Mouse (Mus musculus) midbrain, embryonic 14.5 days (tissue): Measurements from ENCODE around the gene Mpp2. TPM values are rescaled to one million over a fixed set of nuclear protein-coding genes. Genes with fewer than 3 reads are reported as not detected.

ENCODE experiments used
- ATAC-seq: fragments of 200-750 bp; cut with Nextera tagmentation; 2 replicates; pipeline ENCODE4 v1.8.0; 2017; ENCODE audit warnings: moderate number of reproducible peaks, moderate library complexity; ENCODE audit not compliant: low FRiP score, low TSS enrichment
- DNase-seq: peaks from one replicate; pipeline ENCODE4 v3.0.0-alpha.2; 2015
- H3K27ac ChIP-seq: fragments of 300-500 bp; sonication (generic); replicated peaks from 2 replicates; pipeline ENCODE4 v1.5.1; 2014; ENCODE audit warnings: mild to moderate bottlenecking, low read depth, low read length, moderate library complexity
- H3K27me3 ChIP-seq: fragments of 300-500 bp; sonication (generic); 2 replicates; pipeline ENCODE4 v1.6.1; 2014; ENCODE audit warnings: low read length, control low read depth, mixed read lengths; ENCODE audit not compliant: control insufficient read depth, insufficient read depth
- H3K36me3 ChIP-seq: fragments of 300-500 bp; sonication (generic); 2 replicates; pipeline ENCODE4 v1.6.1; 2014; ENCODE audit warnings: low read length, control low read depth; ENCODE audit not compliant: control insufficient read depth, insufficient read depth
- H3K4me1 ChIP-seq: fragments of 300-500 bp; sonication (generic); 2 replicates; pipeline ENCODE4 v1.6.1; 2014; ENCODE audit warnings: mild to moderate bottlenecking, antibody characterized with exemption, low read length, control low read depth; ENCODE audit not compliant: control insufficient read depth, insufficient read depth
- H3K4me2 ChIP-seq: fragments of 300-500 bp; sonication (generic); 2 replicates; pipeline ENCODE4 v1.6.1; 2014; ENCODE audit warnings: mild to moderate bottlenecking, low read length, moderate library complexity
- H3K4me3 ChIP-seq: fragments of 300-500 bp; sonication (generic); replicated peaks from 2 replicates; pipeline ENCODE4 v1.5.1; 2014; ENCODE audit warnings: low read depth, low read length
- H3K9ac ChIP-seq: fragments of 300-500 bp; sonication (generic); replicated peaks from 2 replicates; pipeline ENCODE4 v1.6.1; 2014; ENCODE audit warnings: mild to moderate bottlenecking, low read length, moderate library complexity
- H3K9me3 ChIP-seq: fragments of 300-500 bp; sonication (generic); 2 replicates; pipeline ENCODE4 v1.6.1; 2016; ENCODE audit warnings: low read length, control low read depth, mixed read lengths; ENCODE audit not compliant: control insufficient read depth
- WGBS: fragments of 180-500 bp; shearing (Covaris S2); extraction: QIAGEN DNeasy Blood & Tissue Kit; methylation state at CpG from one replicate; pipeline ENCODE4 v1.1.7; 2014; 5-methylcytosine and 5-hydroxymethylcytosine counted together
- polyA plus RNA-seq: library from polyadenylated mRNA; unstranded; fragments of >200 nt; fragmentation: Nextera tagmentation; extraction: Ambion mirVana; gene quantifications from 2 replicates; pipeline ENCODE4 v1.2.1, GENCODE M21; 2014

Mpp2 gene
- polyA plus RNA-seq, 1 experiment from 2014 or later: 22.5 TPM

DNA sequence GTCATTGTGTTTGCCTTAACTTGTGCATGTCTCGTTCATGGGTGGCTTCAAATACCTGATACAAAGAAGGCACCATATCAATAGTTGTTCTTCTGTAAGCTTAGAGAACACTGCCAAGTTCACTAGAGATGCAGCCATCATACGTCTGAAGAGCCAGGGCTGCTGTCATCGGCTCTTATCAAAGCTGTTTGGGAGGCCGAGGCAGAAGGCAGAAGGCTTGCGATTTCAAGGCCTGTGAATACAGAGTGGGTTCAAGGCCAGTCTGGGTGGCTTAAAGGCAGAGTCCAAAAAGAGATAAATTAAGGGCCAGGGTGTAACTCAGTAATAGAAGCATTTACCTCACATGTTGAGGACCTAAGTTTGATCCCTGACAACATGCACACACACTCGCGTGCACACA lies 52.0 kb downstream of the Mpp2 start:
- Histone ChIP-seq H3K27ac (no peak overlapping the region), H3K9me3 (no peaks in the 10 kb centered on the region), H3K9ac (no peak overlapping the region), H3K36me3 (no peaks in the 10 kb centered on the region), H3K4me1 (no peaks in the 10 kb centered on the region), H3K4me3 (no peak overlapping the region), H3K27me3 (no peaks in the 10 kb centered on the region), H3K4me2 (no peak overlapping the region)
- no peak for ATAC-seq
- DNase-seq: no peak
- 85% methylated on average over 7 of the region's 7 CpGs for WGBS

DNA sequence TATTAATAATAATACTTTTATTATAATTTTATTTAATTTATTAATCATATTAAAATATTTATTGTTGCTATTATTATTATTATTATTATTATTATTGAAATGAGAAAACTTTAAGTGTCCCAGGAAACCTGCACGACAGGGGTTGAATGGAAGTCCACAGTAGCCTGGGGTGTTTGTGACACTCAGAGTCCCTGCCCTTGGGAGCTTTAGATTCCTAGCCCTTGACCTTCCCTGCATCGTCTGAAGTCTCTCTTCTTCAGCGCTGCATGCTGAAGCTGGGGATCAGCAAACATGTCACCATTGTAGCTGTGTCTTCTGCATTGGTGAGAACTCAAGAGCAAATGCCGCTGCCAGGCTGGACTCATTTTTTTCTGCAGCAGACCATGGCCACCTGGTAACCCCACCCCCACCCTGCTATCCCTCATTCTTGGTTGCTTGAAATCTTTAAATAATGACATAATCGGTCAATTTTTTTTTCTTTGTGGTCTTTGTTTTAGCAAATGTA lies 52.8 kb downstream of the Mpp2 start:
- Histone ChIP-seq H3K4me3 (no peak overlapping the region), H3K27ac (no peak overlapping the region), H3K4me1 (no peaks in the 10 kb centered on the region), H3K9ac (no peak overlapping the region), H3K36me3 (no peaks in the 10 kb centered on the region), H3K4me2 (no peak overlapping the region), H3K27me3 (no peaks in the 10 kb centered on the region), H3K9me3 (no peaks in the 10 kb centered on the region)
- no peak for ATAC-seq
- WGBS: 73% methylated on average over 5 of the region's 5 CpGs
- no peak for DNase-seq

DNA sequence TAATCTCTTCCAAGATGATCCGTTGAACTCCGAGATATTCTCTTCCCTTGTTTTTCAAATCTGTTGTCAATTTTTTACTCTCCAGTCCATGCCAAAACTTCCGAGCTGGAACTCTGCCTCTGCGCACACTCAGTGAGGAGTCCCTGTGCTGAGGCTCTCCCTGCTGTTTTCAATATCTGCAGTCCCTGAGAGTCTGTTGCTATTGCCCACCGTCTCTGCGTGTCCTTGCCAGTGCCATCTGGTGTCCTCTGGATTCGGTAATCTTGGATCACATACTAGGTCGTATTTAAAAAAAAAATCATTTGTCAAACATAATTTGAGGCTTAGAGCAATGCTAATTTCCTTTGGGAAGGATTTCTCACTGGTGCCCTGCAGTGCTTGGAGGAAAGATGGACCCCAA lies 53.4 kb downstream of the Mpp2 start:
- no peak overlapping the region for H3K4me3 ChIP-seq
- no peaks in the 10 kb centered on the region for H3K36me3 ChIP-seq
- H3K27ac ChIP-seq: no peak overlapping the region
- H3K9me3 ChIP-seq: no peaks in the 10 kb centered on the region
- DNase-seq: no peak
- no peak for ATAC-seq
- no peaks in the 10 kb centered on the region for H3K27me3 ChIP-seq
- WGBS: 66% methylated on average over 8 of the region's 8 CpGs
- peaks cover 2% of the 10 kb centered on the region; the same call in 1 of the 2 replicates for H3K4me1 ChIP-seq
- H3K9ac ChIP-seq: no peak overlapping the region
- H3K4me2 ChIP-seq: no peak overlapping the region

DNA sequence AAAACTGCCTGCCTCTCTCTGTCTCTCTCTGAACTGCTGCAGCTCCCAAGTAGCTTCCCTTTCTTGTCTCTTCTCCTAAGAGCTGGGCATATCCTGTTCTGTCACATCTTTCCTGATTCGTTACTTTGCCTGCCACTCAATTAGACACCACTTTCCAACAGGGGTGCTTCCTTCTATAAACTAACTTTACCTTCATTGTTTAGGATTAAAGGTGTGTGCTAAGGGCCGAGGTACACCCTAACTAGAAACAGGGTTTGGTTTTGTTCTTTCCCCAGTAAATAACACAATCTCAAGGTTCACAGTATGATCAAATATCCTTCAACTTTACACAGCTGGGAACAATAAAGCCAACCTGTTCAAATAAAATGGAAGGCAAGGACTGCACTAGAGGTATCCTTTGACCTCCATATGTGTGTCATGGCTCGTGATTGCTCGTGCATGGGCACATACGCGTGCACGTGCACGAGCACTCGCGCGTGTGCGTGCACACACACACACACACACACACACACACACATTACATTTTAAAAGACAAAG lies 55.2 kb downstream of the Mpp2 start:
- H3K27ac ChIP-seq: no peak overlapping the region
- H3K9ac ChIP-seq: no peak overlapping the region
- no peak for ATAC-seq
- H3K9me3 ChIP-seq: no peaks in the 10 kb centered on the region
- H3K4me2 ChIP-seq: no peak overlapping the region
- H3K4me3 ChIP-seq: no peak overlapping the region
- H3K27me3 ChIP-seq: no peaks in the 10 kb centered on the region
- H3K36me3 ChIP-seq: no peaks in the 10 kb centered on the region
- 92% methylated on average over 12 of the region's 12 CpGs for WGBS
- DNase-seq: no peak
- H3K4me1 ChIP-seq: peaks cover 6% of the 10 kb centered on the region; the same call in 1 of the 2 replicates

DNA sequence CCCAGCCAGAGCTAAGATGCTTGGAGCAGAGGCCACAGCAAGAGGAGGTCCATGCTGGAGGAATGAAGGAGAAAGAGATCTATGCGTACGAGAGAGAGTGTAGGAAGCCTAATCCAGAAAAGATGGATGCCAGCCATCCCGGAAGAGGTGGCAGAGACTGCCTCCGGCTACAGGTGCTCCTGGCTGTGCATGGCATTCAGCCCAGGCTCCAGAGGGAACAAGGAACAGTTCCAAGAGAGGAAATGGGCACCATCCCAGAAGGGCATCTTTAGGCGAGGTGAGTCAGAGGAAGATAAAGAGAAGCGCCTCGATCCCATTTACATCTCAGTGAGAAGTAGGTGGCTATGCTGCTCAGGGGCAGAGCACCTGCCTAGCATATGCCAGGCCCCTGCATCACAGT lies 57.2 kb downstream of the Mpp2 start:
- H3K4me3 ChIP-seq: no peak overlapping the region
- 82% methylated on average over 7 of the region's 7 CpGs for WGBS
- H3K9ac ChIP-seq: no peak overlapping the region
- H3K27me3 ChIP-seq: no peaks in the 10 kb centered on the region
- peaks cover 13% of the 10 kb centered on the region for H3K4me1 ChIP-seq
- DNase-seq: no peak
- no peaks in the 10 kb centered on the region for H3K9me3 ChIP-seq
- no peaks in the 10 kb centered on the region for H3K36me3 ChIP-seq
- no peak overlapping the region for H3K27ac ChIP-seq
- no peak for ATAC-seq
- H3K4me2 ChIP-seq: no peak overlapping the region

DNA sequence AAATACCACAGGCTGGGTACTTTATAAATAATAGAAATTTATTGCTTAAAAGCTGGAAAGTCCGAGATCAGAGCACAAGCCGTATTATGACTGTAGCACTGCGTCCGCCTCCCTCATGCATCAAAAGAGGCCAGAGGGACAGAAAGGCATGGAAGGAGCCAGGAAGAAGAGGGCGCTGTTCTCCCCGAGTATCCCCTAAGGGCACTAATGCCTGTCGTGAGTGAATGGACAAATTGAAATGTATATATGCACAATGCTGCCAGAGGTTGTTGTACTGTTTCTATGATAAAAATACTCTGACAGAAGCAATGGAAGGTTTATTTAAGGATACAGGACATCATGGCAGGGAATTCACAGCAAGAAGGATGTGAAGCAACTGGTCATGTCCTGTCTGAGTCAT lies 58.3 kb downstream of the Mpp2 start:
- no peak overlapping the region for H3K27ac ChIP-seq
- DNase-seq (no peak), ATAC-seq (no peak)
- H3K4me1 ChIP-seq: peaks cover 22% of the 10 kb centered on the region
- no peaks in the 10 kb centered on the region for H3K9me3 ChIP-seq
- no peak overlapping the region for H3K4me3 ChIP-seq
- H3K36me3 ChIP-seq: no peaks in the 10 kb centered on the region
- H3K9ac ChIP-seq: no peak overlapping the region
- no peaks in the 10 kb centered on the region for H3K27me3 ChIP-seq
- H3K4me2 ChIP-seq: no peak overlapping the region
- 30% methylated on average over 7 of the region's 7 CpGs for WGBS

DNA sequence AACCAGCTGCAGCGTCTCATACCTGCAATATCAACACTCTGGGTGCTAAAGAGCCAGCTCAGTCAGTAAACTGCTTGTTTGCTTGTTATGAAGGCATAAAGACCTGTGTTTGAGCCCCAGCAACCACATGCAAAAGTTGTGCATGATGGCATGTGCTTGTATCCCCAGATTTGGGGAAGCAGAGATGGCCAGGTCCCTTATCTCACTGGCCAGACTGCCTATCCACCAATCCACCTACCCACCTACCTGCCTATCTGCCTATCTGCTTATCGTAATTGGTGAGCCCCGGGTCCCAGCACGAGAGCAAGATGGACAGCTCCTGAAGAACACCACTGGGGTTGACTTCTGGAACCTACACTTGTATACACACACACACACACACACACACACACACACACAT lies 59.0 kb downstream of the Mpp2 start:
- Histone ChIP-seq H3K4me3 (no peak overlapping the region), H3K4me2 (no peak overlapping the region), H3K36me3 (no peaks in the 10 kb centered on the region), H3K9ac (no peak overlapping the region), H3K27me3 (no peaks in the 10 kb centered on the region), H3K27ac (no peak overlapping the region), H3K9me3 (no peaks in the 10 kb centered on the region), H3K4me1 (peaks cover 24% of the 10 kb centered on the region)
- ATAC-seq: no peak
- 86% methylated on average over 4 of the region's 4 CpGs for WGBS
- no peak for DNase-seq

DNA sequence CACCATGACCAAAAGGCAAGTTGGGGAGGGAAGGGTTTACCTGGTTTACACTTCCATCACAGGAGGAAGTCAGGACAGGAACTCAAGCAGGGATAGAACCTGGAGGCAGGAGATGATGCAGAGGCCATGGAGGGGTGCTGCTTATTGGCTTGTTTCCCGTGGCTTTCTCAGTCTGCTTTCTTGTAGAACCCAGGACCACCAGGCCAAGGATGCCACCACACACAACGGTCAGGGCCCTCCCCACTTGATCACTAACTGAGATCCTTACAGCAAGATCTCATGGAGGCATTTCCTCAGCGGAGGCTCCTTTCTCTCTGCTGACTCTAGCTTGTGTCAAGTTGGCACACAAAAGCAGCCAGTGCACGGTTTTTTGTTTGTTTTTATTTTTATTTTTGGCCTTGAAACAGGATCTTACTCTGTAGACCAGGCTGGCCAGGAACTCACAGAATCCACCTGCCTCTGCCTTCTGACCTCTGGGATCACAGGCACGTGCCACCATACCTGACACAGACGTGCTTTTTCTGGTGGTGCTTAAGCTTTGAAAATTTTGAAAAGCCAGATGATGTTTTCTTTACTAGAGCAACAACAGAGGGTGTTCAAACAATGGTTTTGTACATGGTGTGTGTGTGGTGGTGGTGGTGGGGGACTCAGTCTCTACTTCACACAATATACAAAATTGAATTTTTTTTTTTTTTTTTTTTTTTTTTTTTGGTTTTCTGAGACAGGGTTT lies 60.1 kb downstream of the Mpp2 start, which contains the start of gene Mpp3:
Gene Mpp3 (minus strand): TSS at position 375 of the 730 bp plus-strand sequence.
- 77% methylated on average over 6 of the region's 6 CpGs for WGBS
- peaks cover 27% of the 10 kb centered on the region for H3K4me1 ChIP-seq
- peak within 1 kb of the TSS; percentile 64 for H3K4me2 ChIP-seq
- peak within 1 kb of the TSS; percentile 68 for H3K4me3 ChIP-seq
- H3K27ac ChIP-seq: peak within 1 kb of the TSS; percentile 91
- DNase-seq: no peak
- H3K9me3 ChIP-seq: no peaks in the 10 kb centered on the region
- peak within 1 kb of the TSS; percentile 84 for H3K9ac ChIP-seq
- H3K36me3 ChIP-seq: peaks cover under 1% of the 10 kb centered on the region; the same call in 1 of the 2 replicates
- no peaks in the 10 kb centered on the region for H3K27me3 ChIP-seq
- ATAC-seq: no peak
